ENCODE assay signal across 23 mouse cellular contexts in genomic region chr17:79206111-79206510, GRCm38 (mm10).
DNase-seq lines count a peak whose midpoint lies in the region; ATAC-seq lines count a peak whose summit lies in the region.
"Had no signal": no experiment of that assay in that cellular context is flagged by ENCODE, and none has a peak within 500 bp of the region (broad histone marks: within the 10 kb centered on the region; RNA-seq: fewer than 3 reads in every experiment).

No protein-coding gene starts in this region.

- H3K27ac ChIP-seq in neural tube, embryonic 12.5 days, result no peak overlapping the region
- no peak overlapping the region for H3K27ac ChIP-seq in heart, embryonic 12.5 days (ENCODE audit: poor library complexity, severe bottlenecking)
- H3K27ac ChIP-seq: forebrain, embryonic 10.5 days; heart, embryonic 10.5 days; heart, embryonic 15.5 days; hindbrain, embryonic 10.5 days; hindbrain, embryonic 15.5 days had no signal

- no peak overlapping the region for H3K9ac ChIP-seq in neural tube, embryonic 12.5 days
- no peak overlapping the region for H3K9ac ChIP-seq in heart, embryonic 12.5 days
- H3K9ac ChIP-seq: heart, embryonic 15.5 days; hindbrain, embryonic 15.5 days had no signal

- DNase-seq in embryo, embryonic 10 days (ENCODE audit: low spot score), result peak; percentile 14
- no peak for DNase-seq in embryo, embryonic 9.5 days (ENCODE audit: extremely low spot score)
- no peak for DNase-seq in neural tube, embryonic 10.5 days (ENCODE audit: extremely low spot score, low spot score)
- DNase-seq in mesoderm, embryonic 11.5 days (ENCODE audit: low read depth, low spot score), result peak; percentile 49
- no peak for DNase-seq in gastrocnemius, postnatal 36 days
- DNase-seq: adrenal gland, postnatal 10 days; cerebellum, adult 11 months; cerebellum, adult 8-10 months; cerebellum, postnatal 25 days; heart, adult 18-20 months; heart, postnatal 14 days had no signal

- no peak overlapping the region for H3K4me3 ChIP-seq in neural tube, embryonic 12.5 days
- no peak overlapping the region for H3K4me3 ChIP-seq in heart, embryonic 12.5 days
- H3K4me3 ChIP-seq: forebrain, embryonic 10.5 days; heart, embryonic 10.5 days; heart, embryonic 15.5 days; hindbrain, embryonic 10.5 days; hindbrain, embryonic 15.5 days had no signal

- no peaks in the 10 kb centered on the region for H3K4me1 ChIP-seq in neural tube, embryonic 12.5 days
- no peaks in the 10 kb centered on the region for H3K4me1 ChIP-seq in heart, embryonic 12.5 days (replicated peaks)
- H3K4me1 ChIP-seq: forebrain, embryonic 10.5 days; heart, embryonic 10.5 days; heart, embryonic 15.5 days; hindbrain, embryonic 10.5 days; hindbrain, embryonic 15.5 days had no signal

- H3K4me2 ChIP-seq in neural tube, embryonic 12.5 days (replicated peaks), result no peak overlapping the region
- no peak overlapping the region for H3K4me2 ChIP-seq in heart, embryonic 12.5 days
- H3K4me2 ChIP-seq: heart, embryonic 15.5 days; hindbrain, embryonic 15.5 days had no signal

- 64% methylated on average over 4 of the region's 4 CpGs for WGBS in neural tube, embryonic 12.5 days
- WGBS in heart, embryonic 12.5 days, result 89% methylated on average over 4 of the region's 4 CpGs

- ATAC-seq in neural tube, embryonic 12.5 days (ENCODE audit: low FRiP score, low read depth), result 0 out of 2 replicates have a peak, but pooled peaks have one; percentile 33
- ATAC-seq in heart, embryonic 12.5 days (ENCODE audit: insufficient number of reproducible peaks, low FRiP score), result no peak
- ATAC-seq: CD4-positive, CD25-positive, alpha-beta regulatory T cell, adult 4 months; forebrain, embryonic 14.5 days; inflammation-experienced regulatory T-cells, adult 6 months; intestine, postnatal 0 days had no signal

- intact Hi-C loops in gastrocnemius, postnatal 36 days (cut with DNase I), result loop anchor here (10.0 kb wide), 1 partner anchor 79 kb away; no protein-coding TSS in a partner anchor

- no peaks in the 10 kb centered on the region for H3K36me3 ChIP-seq in neural tube, embryonic 12.5 days
- H3K36me3 ChIP-seq in heart, embryonic 12.5 days, result no peaks in the 10 kb centered on the region
- H3K36me3 ChIP-seq: forebrain, embryonic 10.5 days; G1E; heart, embryonic 10.5 days; heart, embryonic 15.5 days; hindbrain, embryonic 10.5 days; hindbrain, embryonic 15.5 days had no signal

- H3K9me3 ChIP-seq in neural tube, embryonic 12.5 days, result peaks cover 11% of the 10 kb centered on the region; the same call in 1 of the 2 replicates
- peaks cover 15% of the 10 kb centered on the region for H3K9me3 ChIP-seq in heart, embryonic 12.5 days (replicated peaks)
- H3K9me3 ChIP-seq: heart, embryonic 10.5 days; hindbrain, embryonic 15.5 days had no signal

- no peaks in the 10 kb centered on the region for H3K27me3 ChIP-seq in neural tube, embryonic 12.5 days (replicated peaks)
- H3K27me3 ChIP-seq in heart, embryonic 12.5 days (replicated peaks), result no peaks in the 10 kb centered on the region
- H3K27me3 ChIP-seq: heart, embryonic 15.5 days; hindbrain, embryonic 15.5 days had no signal

Comparison
In these comparisons a context has a peak if more than half of its experiments do, and no peak if none do; other contexts are left out.
1. DNase-seq: peak in embryo, embryonic 10 days (single experiment) and mesoderm, embryonic 11.5 days (single experiment); none in embryo, embryonic 9.5 days (single experiment), neural tube, embryonic 10.5 days (single experiment) and gastrocnemius, postnatal 36 days (0 of 2).